ENCODE assay signal across 26 mouse cellular contexts in genomic region chr1:98479243-98479642, GRCm38 (mm10). TPM values are rescaled to one million over a fixed set of nuclear protein-coding genes. Genes with fewer than 3 reads are reported as not detected.
"Had no signal": no experiment of that assay in that cellular context is flagged by ENCODE, and none has a peak within 500 bp of the region (broad histone marks: within the 10 kb centered on the region; RNA-seq: fewer than 3 reads in every experiment).

No protein-coding gene starts in this region.

- ATAC-seq: forebrain, embryonic 13.5 days; forebrain, embryonic 14.5 days; forebrain, embryonic 15.5 days; forebrain, embryonic 16.5 days; forebrain, postnatal 0 days had no signal

- DNase-seq: cerebellum, adult 9-10 months; cerebellum, adult 9-11 months; cerebellum, postnatal 10 days; cerebellum, postnatal 14 days; cerebellum, postnatal 25 days; cerebellum, postnatal 36 days; embryo, embryonic 11 days; forebrain, postnatal 0 days; gastrocnemius, adult 2 months; gastrocnemius, postnatal 10 days; gastrocnemius, postnatal 14 days; gastrocnemius, postnatal 25 days; gastrocnemius, postnatal 36 days; heart, adult 11 months; heart, adult 18-20 months; heart, adult 2 months had no signal

RNA-seq across cellular contexts. Expression of gene Slco6d1, which starts 58.3 kb away (rescaled TPM):
- total RNA-seq: common myeloid progenitor, adult 5-6 weeks; forebrain, postnatal 0 days; gastrocnemius, adult 18-20 months; gastrocnemius, adult 2 months; gastrocnemius, adult 8-10 months; gastrocnemius, postnatal 10 days; gastrocnemius, postnatal 14 days; gastrocnemius, postnatal 25 days; gastrocnemius, postnatal 36 days; gastrocnemius, postnatal 4 days; granulocyte monocyte progenitor cell, adult 5-6 weeks; heart, adult 18-20 months; heart, adult 2 months; heart, adult 8-10 months had no signal
